Mouse (Mus musculus) limb, embryonic 12.5 days (tissue): ENCODE measurements at regions not wholly inside any gene's neighbourhood (a gene's known extent, or its start where the extent isn't known, plus 50 kb on each side); places are given as distances from the start of the nearest gene placed in this dataset.
"Not testable (repeated sequence)": the region's sequence is repeated elsewhere in the genome, so short reads cannot be mapped to it uniquely, and the experiment has no call there.

Source experiments
- ATAC-seq: fragments of 200-750 bp; cut with Nextera tagmentation; 2 replicates; pipeline ENCODE4 v1.8.0; 2017; ENCODE audit warnings: low read depth, moderate TSS enrichment; ENCODE audit not compliant: insufficient number of reproducible peaks, insufficient read depth, low FRiP score, low TSS enrichment
- H3K27ac ChIP-seq: fragments of 300-500 bp; sonication (generic); 2 replicates; pipeline ENCODE4 v1.5.1; 2016; ENCODE audit warnings: mild to moderate bottlenecking, moderate library complexity
- H3K27me3 ChIP-seq: fragments of 300-500 bp; sonication (generic); 2 replicates; pipeline ENCODE4 v1.6.1; 2016; ENCODE audit warnings: mild to moderate bottlenecking, moderate library complexity
- H3K36me3 ChIP-seq: fragments of 300-500 bp; sonication (generic); 2 replicates; pipeline ENCODE4 v1.6.1; 2016; ENCODE audit warnings: mild to moderate bottlenecking, moderate library complexity
- H3K4me1 ChIP-seq: fragments of 300-500 bp; sonication (generic); replicated peaks from 2 replicates; pipeline ENCODE4 v1.6.1; 2016
- H3K4me2 ChIP-seq: fragments of 300-500 bp; sonication (generic); 2 replicates; pipeline ENCODE4 v1.6.1; 2016; ENCODE audit warnings: mild to moderate bottlenecking, moderate library complexity
- H3K4me3 ChIP-seq: fragments of 300-500 bp; sonication (generic); replicated peaks from 2 replicates; pipeline ENCODE4 v1.5.1; 2016; ENCODE audit warnings: mild to moderate bottlenecking
- H3K9ac ChIP-seq: fragments of 300-500 bp; sonication (generic); replicated peaks from 2 replicates; pipeline ENCODE4 v1.6.1; 2016; ENCODE audit warnings: mild to moderate bottlenecking, moderate library complexity
- H3K9me3 ChIP-seq: fragments of 300-500 bp; sonication (generic); 2 replicates; pipeline ENCODE4 v1.6.1; 2016; ENCODE audit warnings: mild to moderate bottlenecking, moderate library complexity
- WGBS: fragments of 180-500 bp; shearing (Covaris S2); methylation state at CpG from one replicate; pipeline ENCODE4 v1.1.7; 2016; 5-methylcytosine and 5-hydroxymethylcytosine counted together

DNA sequence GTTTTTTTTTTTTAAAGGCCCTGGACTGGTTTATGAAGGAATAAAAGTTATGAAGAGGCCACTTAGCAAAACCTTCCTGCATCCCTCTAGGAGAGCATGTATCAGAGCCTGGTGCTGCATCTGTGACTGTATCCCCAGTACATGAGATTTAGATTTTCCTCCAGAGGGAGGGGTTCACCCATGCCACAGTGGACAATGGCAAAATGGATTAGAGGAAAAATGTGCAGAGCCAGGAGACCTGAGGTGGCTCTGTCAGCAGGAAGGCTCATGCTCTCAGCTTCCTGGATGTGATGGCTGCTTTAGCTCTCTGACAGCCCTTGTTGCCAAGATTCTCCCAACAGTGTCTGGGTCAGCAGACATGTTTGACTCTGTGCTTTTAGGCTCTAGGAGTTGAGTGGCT lies 298.2 kb downstream of the Eipr1 start:
- H3K27ac ChIP-seq = peak overlapping the region; percentile 63; the same call in 1 of the 2 replicates
- H3K4me1 ChIP-seq = peaks cover 25% of the 10 kb centered on the region
- no peak overlapping the region for H3K9ac ChIP-seq
- ATAC-seq = no peak
- H3K4me2 ChIP-seq = no peak overlapping the region
- no peak overlapping the region for H3K4me3 ChIP-seq
- H3K27me3 ChIP-seq = no peaks in the 10 kb centered on the region
- no peaks in the 10 kb centered on the region for H3K36me3 ChIP-seq
- H3K9me3 ChIP-seq = no peaks in the 10 kb centered on the region

- H3K4me1 ChIP-seq = peaks cover 25% of the 10 kb centered on the region
- no peak for ATAC-seq
- H3K4me2 ChIP-seq = no peak overlapping the region
- no peaks in the 10 kb centered on the region for H3K36me3 ChIP-seq
- WGBS = 19% methylated on average over 8 of the region's 8 CpGs
- H3K9ac ChIP-seq = no peak overlapping the region
- H3K4me3 ChIP-seq = no peak overlapping the region
- H3K27ac ChIP-seq = no peak overlapping the region
- no peaks in the 10 kb centered on the region for H3K9me3 ChIP-seq
- no peaks in the 10 kb centered on the region for H3K27me3 ChIP-seq
Observed at GRCm38 (mm10) chr12:29050516-29051251, 299.1 kb downstream of the Eipr1 start.

DNA sequence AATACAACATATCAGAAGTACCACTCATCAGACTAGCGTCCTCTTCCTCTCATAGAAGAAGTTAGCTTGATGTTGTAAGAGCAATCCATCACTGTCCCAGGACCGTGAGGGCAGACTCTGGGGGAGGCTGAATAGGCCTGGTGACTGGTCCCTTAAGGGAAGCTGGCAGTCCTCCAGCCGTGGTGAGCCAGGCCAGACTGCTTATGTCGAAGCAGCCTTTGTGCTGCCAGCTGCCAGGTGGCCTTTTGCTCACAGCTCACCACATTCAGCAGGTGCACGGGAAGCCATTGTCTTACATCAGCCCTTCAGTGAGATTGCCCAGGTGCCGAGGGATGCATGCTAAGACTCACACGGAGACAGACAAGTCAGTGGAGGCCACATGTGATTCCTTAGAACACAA lies 302.8 kb downstream of the Eipr1 start:
- Histone ChIP-seq H3K36me3 (no peaks in the 10 kb centered on the region), H3K4me1 (peaks cover 17% of the 10 kb centered on the region), H3K4me3 (no peak overlapping the region), H3K9ac (no peak overlapping the region), H3K27me3 (no peaks in the 10 kb centered on the region), H3K4me2 (no peak overlapping the region), H3K9me3 (no peaks in the 10 kb centered on the region), H3K27ac (no peak overlapping the region)
- 56% methylated on average over 7 of the region's 7 CpGs for WGBS
- ATAC-seq = no peak

DNA sequence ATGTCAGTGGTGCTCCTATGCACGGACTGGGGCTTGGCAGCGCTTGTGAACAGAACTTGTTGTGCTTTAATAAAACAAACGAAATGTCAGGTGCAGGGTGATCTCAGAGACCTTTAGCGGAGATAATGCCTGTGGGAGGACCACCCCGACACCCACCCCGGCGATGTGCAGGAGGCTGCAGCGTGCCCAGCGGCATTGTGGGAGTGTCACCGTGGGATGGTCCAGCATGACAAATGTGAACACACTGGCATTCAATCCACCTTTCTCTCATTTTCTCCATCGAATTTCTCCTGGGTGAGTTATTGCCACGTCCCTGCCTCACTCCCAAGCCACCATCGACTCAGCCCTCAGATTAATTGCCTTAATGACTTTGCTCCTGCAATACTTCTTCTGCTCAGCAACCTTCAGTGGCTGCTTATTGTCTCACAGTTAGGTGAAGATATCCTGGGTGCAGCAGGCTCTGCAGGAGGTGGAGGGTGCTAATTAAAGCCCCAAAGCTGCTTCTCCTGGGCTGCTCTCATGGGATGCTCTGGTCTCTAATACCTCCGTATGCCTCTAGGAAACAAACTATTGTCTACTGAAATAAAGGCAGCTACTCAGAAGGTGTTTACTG lies 310.5 kb downstream of the Eipr1 start:
- H3K9me3 ChIP-seq = no peaks in the 10 kb centered on the region
- no peak overlapping the region for H3K4me2 ChIP-seq
- no peaks in the 10 kb centered on the region for H3K4me1 ChIP-seq
- no peak overlapping the region for H3K4me3 ChIP-seq
- H3K27me3 ChIP-seq = no peaks in the 10 kb centered on the region
- no peak overlapping the region for H3K9ac ChIP-seq
- no peaks in the 10 kb centered on the region for H3K36me3 ChIP-seq
- H3K27ac ChIP-seq = no peak overlapping the region
- WGBS = 65% methylated on average over 14 of the region's 14 CpGs
- no peak for ATAC-seq

- no peaks in the 10 kb centered on the region for H3K9me3 ChIP-seq
- H3K4me3 ChIP-seq = no peak overlapping the region
- no peaks in the 10 kb centered on the region for H3K4me1 ChIP-seq
- no peaks in the 10 kb centered on the region for H3K36me3 ChIP-seq
- ATAC-seq = no peak
- no peak overlapping the region for H3K27ac ChIP-seq
- 92% methylated on average over 3 of the region's 3 CpGs for WGBS
- H3K4me2 ChIP-seq = no peak overlapping the region
- H3K9ac ChIP-seq = no peak overlapping the region
- no peaks in the 10 kb centered on the region for H3K27me3 ChIP-seq
Observed at GRCm38 (mm10) chr12:29062801-29063200, 311.2 kb downstream of the Eipr1 start.

DNA sequence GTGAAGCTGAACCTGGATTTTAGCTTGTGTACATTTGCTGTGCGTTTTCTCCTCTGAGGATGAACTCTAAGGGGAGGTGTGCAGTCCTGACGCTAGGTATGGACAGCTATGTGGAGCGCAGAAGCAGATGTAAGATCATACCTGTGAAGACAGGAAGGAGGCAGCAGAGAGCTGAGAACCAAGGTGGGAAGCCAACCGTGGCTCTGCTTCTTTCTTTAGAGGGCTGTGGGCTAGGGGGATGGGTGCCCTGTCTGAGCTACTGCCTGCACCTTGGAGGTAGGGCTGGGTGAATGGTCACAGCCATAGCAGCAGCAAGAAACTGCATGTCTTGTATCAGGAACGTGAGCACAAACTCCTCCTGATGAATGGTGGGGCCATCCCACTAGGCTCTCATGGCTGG lies 316.6 kb downstream of the Eipr1 start:
- ATAC-seq = no peak
- Histone ChIP-seq H3K4me2 (no peak overlapping the region), H3K4me3 (no peak overlapping the region), H3K9me3 (no peaks in the 10 kb centered on the region), H3K4me1 (no peaks in the 10 kb centered on the region), H3K9ac (no peak overlapping the region), H3K27ac (no peak overlapping the region), H3K27me3 (no peaks in the 10 kb centered on the region), H3K36me3 (no peaks in the 10 kb centered on the region)
- WGBS = 29% methylated on average over 5 of the region's 5 CpGs

GRCm38 (mm10) chr12:29075096-29075852 lies 323.7 kb downstream of the Eipr1 start:
- H3K9me3 ChIP-seq = no peaks in the 10 kb centered on the region
- no peak overlapping the region for H3K4me3 ChIP-seq
- H3K27ac ChIP-seq = no peak overlapping the region
- no peak overlapping the region for H3K9ac ChIP-seq
- H3K4me2 ChIP-seq = no peak overlapping the region
- no peaks in the 10 kb centered on the region for H3K4me1 ChIP-seq
- no peaks in the 10 kb centered on the region for H3K27me3 ChIP-seq
- no peak for ATAC-seq
- 84% methylated on average over 10 of the region's 10 CpGs for WGBS
- no peaks in the 10 kb centered on the region for H3K36me3 ChIP-seq

GRCm38 (mm10) chr12:29076606-29077005 lies 325.0 kb downstream of the Eipr1 start:
- Histone ChIP-seq H3K9me3 (no peaks in the 10 kb centered on the region), H3K9ac (no peak overlapping the region), H3K27me3 (no peaks in the 10 kb centered on the region), H3K4me2 (no peak overlapping the region), H3K4me3 (no peak overlapping the region), H3K4me1 (no peaks in the 10 kb centered on the region), H3K27ac (no peak overlapping the region), H3K36me3 (no peaks in the 10 kb centered on the region)
- ATAC-seq = no peak
- WGBS = 74% methylated on average over 1 of the region's 1 CpGs

DNA sequence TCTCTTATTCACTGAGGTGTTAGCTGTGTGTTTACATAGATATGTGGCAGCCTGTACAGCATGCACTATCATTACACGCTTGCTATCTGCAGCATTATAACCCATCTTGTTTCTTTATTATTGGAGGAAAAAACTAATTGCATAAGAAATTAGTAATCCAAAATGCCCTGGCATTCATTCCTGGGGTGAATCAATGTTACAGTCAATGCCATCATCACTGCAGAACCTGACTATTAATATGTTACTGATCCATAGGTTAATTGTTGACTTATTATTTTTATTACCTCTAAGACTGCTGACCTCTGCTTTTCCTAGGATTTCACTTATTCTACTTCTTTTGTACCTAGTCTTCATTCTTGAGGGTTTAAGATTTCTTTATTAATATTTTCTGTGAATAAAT lies 327.4 kb downstream of the Eipr1 start:
- WGBS = 100% methylated on average over 1 of the region's 1 CpGs

DNA sequence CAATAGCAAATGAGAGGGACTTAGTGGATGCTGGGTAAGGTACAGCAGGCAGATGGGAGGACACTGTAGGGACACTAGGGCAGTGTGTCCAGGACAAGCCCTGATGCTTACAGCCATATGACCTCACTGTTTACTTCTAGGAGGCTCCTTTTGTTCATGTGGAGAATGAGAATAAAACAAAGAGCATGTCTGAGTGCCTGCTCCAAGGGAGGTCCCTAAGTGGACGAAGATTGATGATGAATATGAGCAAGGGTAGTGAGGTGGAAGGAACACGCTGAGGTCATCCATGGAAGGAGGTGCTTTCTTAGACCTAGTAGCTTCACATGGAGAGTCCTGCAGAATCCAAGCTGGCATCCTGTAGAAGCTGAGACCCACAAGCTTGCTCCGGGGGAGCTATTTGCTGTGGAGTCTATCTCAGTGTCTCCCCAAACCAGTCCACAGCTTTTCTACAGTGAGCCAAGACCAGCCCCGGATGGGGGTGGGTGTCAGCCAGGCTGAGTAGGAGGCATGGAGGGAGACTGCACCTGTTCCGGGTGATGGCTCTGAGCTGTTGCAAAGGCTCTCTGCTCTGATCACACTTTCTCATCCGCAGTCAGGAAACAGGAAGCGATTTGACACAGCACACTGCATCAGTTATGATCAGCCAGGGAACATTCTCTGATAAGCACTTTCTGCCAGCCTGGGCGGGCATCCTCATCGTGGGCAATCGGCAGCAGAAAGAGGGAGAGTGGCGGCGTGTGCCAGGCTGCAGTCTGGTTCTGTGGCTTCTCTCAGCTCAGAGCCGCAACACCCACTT lies 332.0 kb downstream of the Eipr1 start:
- Histone ChIP-seq H3K9ac (no peak overlapping the region), H3K9me3 (no peaks in the 10 kb centered on the region), H3K4me1 (no peaks in the 10 kb centered on the region), H3K27ac (no peak overlapping the region), H3K4me3 (no peak overlapping the region), H3K27me3 (no peaks in the 10 kb centered on the region), H3K36me3 (no peaks in the 10 kb centered on the region), H3K4me2 (no peak overlapping the region)
- no peak for ATAC-seq
- 76% methylated on average over 13 of the region's 13 CpGs for WGBS

More for the DNA sequence above, 327.4 kb downstream of the Eipr1 start:
- no peaks in the 10 kb centered on the region for H3K36me3 ChIP-seq
- H3K27me3 ChIP-seq = no peaks in the 10 kb centered on the region
- no peak overlapping the region for H3K9ac ChIP-seq
- no peak overlapping the region for H3K4me3 ChIP-seq
- H3K4me1 ChIP-seq = no peaks in the 10 kb centered on the region
- H3K4me2 ChIP-seq = no peak overlapping the region
- H3K9me3 ChIP-seq = no peaks in the 10 kb centered on the region
- no peak overlapping the region for H3K27ac ChIP-seq
- ATAC-seq = no peak

- H3K27me3 ChIP-seq, H3K36me3 ChIP-seq, ATAC-seq, H3K27ac ChIP-seq, H3K4me1 ChIP-seq, H3K4me3 ChIP-seq, H3K9me3 ChIP-seq, H3K9ac ChIP-seq, H3K4me2 ChIP-seq: not testable (repeated sequence)
- WGBS = 68% methylated on average over 2 of the region's 2 CpGs
Observed at GRCm38 (mm10) chr12:29087245-29087644, 335.6 kb downstream of the Eipr1 start.
